Mouse (Mus musculus) E14TG2a.4 (cell line): Measurements from ENCODE around the gene Arhgap33.
"Not testable (repeated sequence)": the region's sequence is repeated elsewhere in the genome, so short reads cannot be mapped to it uniquely, and the experiment has no call there.

Experiments used
- H3K27me3 ChIP-seq: 2 replicates; pipeline ENCODE4 v1.6.1; 2014; ENCODE audit warnings: low read length, control low read depth; ENCODE audit not compliant: insufficient read depth
- H3K36me3 ChIP-seq: 2 replicates; pipeline ENCODE4 v1.6.1; 2014; ENCODE audit warnings: low read length, control low read depth; ENCODE audit not compliant: insufficient read depth
- H3K4me1 ChIP-seq: replicated peaks from 2 replicates; pipeline ENCODE4 v1.6.1; 2014; ENCODE audit warnings: low read depth, low read length, control low read depth
- H3K4me3 ChIP-seq: replicated peaks from 2 replicates; pipeline ENCODE4 v1.5.1; 2014; ENCODE audit warnings: mild to moderate bottlenecking, low read length
- H3K9me3 ChIP-seq: 2 replicates; pipeline ENCODE4 v1.6.1; 2014; ENCODE audit warnings: low read length, control low read depth
- CTCF ChIP-seq: conservative IDR thresholded peaks from 2 replicates; pipeline ENCODE4 v1.5.1; 2014; ENCODE audit warnings: low read length
- NANOG ChIP-seq: IDR thresholded peaks from 2 replicates; pipeline ENCODE4 v1.6.1; 2014; ENCODE audit warnings: borderline replicate concordance, low read length, mixed read lengths
- POU5F1 ChIP-seq: IDR thresholded peaks from 2 replicates; pipeline ENCODE4 v1.6.1; 2014; ENCODE audit warnings: low read length, borderline replicate concordance

Gene Arhgap33

GRCm38 (mm10) chr7:30524487-30524886 is 10.4 kb downstream of the Arhgap33 start:
- H3K9me3 ChIP-seq, result no peaks in the 10 kb centered on the region
- no peak overlapping the region for H3K4me3 ChIP-seq
- H3K4me1 ChIP-seq, result peaks cover 48% of the 10 kb centered on the region
- peaks cover 85% of the 10 kb centered on the region for H3K27me3 ChIP-seq
- peaks cover 2% of the 10 kb centered on the region for H3K36me3 ChIP-seq
- no peak for TF ChIP-seq POU5F1
- TF ChIP-seq NANOG, result no peak
- TF ChIP-seq CTCF, result no peak

- no peak overlapping the region for H3K4me3 ChIP-seq
- H3K36me3 ChIP-seq, result no peaks in the 10 kb centered on the region
- TF ChIP-seq NANOG, result no peak
- peaks cover 54% of the 10 kb centered on the region for H3K4me1 ChIP-seq
- H3K9me3 ChIP-seq, result no peaks in the 10 kb centered on the region
- peaks cover 87% of the 10 kb centered on the region for H3K27me3 ChIP-seq
These were observed 12.0 kb downstream of the Arhgap33 start for GRCm38 (mm10) chr7:30522871-30523270.

- H3K36me3 ChIP-seq, result no peaks in the 10 kb centered on the region
- H3K4me1 ChIP-seq, result peaks cover 41% of the 10 kb centered on the region
- no peaks in the 10 kb centered on the region for H3K9me3 ChIP-seq
- no peak for TF ChIP-seq CTCF
- no peak for TF ChIP-seq POU5F1
- no peak for TF ChIP-seq NANOG
- peaks cover 67% of the 10 kb centered on the region for H3K27me3 ChIP-seq
- no peak overlapping the region for H3K4me3 ChIP-seq
These were observed 14.0 kb downstream of the Arhgap33 start for GRCm38 (mm10) chr7:30520856-30521255.

- TF ChIP-seq CTCF (no peak), NANOG (no peak), POU5F1 (no peak)
- Histone ChIP-seq H3K9me3 (no peaks in the 10 kb centered on the region), H3K36me3 (no peaks in the 10 kb centered on the region), H3K27me3 (peaks cover 66% of the 10 kb centered on the region), H3K4me3 (no peak overlapping the region), H3K4me1 (peaks cover 43% of the 10 kb centered on the region)
These were observed 14.5 kb downstream of the Arhgap33 start for GRCm38 (mm10) chr7:30520396-30520795.

GRCm38 (mm10) chr7:30518325-30518724 is 16.5 kb downstream of the Arhgap33 start:
- Histone ChIP-seq H3K36me3 (no peaks in the 10 kb centered on the region), H3K9me3 (no peaks in the 10 kb centered on the region), H3K4me1 (peaks cover 47% of the 10 kb centered on the region), H3K27me3 (peaks cover 54% of the 10 kb centered on the region), H3K4me3 (0 out of 2 replicates have a peak overlapping the region, but pooled peaks have one; percentile 11)
- TF ChIP-seq POU5F1, result no peak
- peak; percentile 22; the same call in 1 of the 2 replicates for TF ChIP-seq CTCF

GRCm38 (mm10) chr7:30515003-30515760 is 19.7 kb downstream of the Arhgap33 start:
- no peaks in the 10 kb centered on the region for H3K9me3 ChIP-seq
- H3K4me3 ChIP-seq, result peak overlapping the region; percentile 66
- H3K4me1 ChIP-seq, result peaks cover 38% of the 10 kb centered on the region
- H3K27me3 ChIP-seq, result peaks cover 31% of the 10 kb centered on the region
- H3K36me3 ChIP-seq, result no peaks in the 10 kb centered on the region
- no peak for TF ChIP-seq NANOG
- TF ChIP-seq CTCF, result no peak

GRCm38 (mm10) chr7:30508061-30508460 is 26.8 kb downstream of the Arhgap33 start:
- H3K4me1 ChIP-seq, result peaks cover 9% of the 10 kb centered on the region; the same call in 1 of the 2 replicates
- TF ChIP-seq POU5F1 (no peak), NANOG (no peak)
- peaks cover 9% of the 10 kb centered on the region; the same call in 1 of the 2 replicates for H3K9me3 ChIP-seq

GRCm38 (mm10) chr7:30501159-30501558 is 33.7 kb downstream of the Arhgap33 start:
- H3K4me1 ChIP-seq, H3K36me3 ChIP-seq, H3K4me3 ChIP-seq, H3K27me3 ChIP-seq: not testable (repeated sequence)
- H3K9me3 ChIP-seq, result peaks cover 26% of the 10 kb centered on the region

More at GRCm38 (mm10) chr7:30508061-30508460, 26.8 kb downstream of the Arhgap33 start:
- H3K36me3 ChIP-seq, result no peaks in the 10 kb centered on the region
- H3K27me3 ChIP-seq, result peaks cover 12% of the 10 kb centered on the region
- no peak overlapping the region for H3K4me3 ChIP-seq

GRCm38 (mm10) chr7:30495506-30496042 is 39.3 kb downstream of the Arhgap33 start:
- not testable (repeated sequence) for H3K36me3 ChIP-seq, H3K4me3 ChIP-seq, H3K27me3 ChIP-seq
- Histone ChIP-seq H3K4me1 (peaks cover 31% of the 10 kb centered on the region), H3K9me3 (peaks cover 12% of the 10 kb centered on the region)
